Mouse (Mus musculus) lung, postnatal 0 days (tissue): ENCODE measurements around the gene 2010003K11Rik.

Source experiments
- CTCF ChIP-seq: IDR thresholded peaks from 2 replicates; pipeline ENCODE4 v1.5.1; 2016; ENCODE audit warnings: antibody characterized with exemption, mild to moderate bottlenecking
- EP300 ChIP-seq: IDR thresholded peaks from 2 replicates; pipeline ENCODE4 v1.6.1; 2016; ENCODE audit warnings: antibody characterized with exemption, mild to moderate bottlenecking, control low read depth

DNA sequence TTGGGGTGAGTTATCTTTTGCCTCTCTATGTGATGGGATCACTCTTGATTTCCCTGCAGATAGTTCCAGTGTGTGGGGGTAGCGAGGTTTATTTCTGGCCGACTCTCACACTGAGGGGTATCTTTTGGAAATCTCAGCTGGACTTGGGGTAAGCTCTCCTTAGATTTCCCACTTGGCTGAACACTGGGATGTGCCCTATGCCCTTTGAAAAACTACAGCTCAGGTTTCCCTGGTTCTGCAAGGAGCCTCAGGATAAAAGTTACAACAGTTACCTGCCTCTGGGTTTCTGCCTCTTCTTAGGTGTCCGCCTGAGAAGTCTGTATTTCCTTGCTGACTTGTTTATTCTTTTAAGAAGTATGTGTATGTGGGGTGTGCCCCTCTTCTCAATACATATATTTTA, 42.6 kb upstream of the 2010003K11Rik start:
- TF ChIP-seq CTCF: no peak
- TF ChIP-seq EP300: no peak
